Mouse (Mus musculus) heart, adult 2 months (tissue): ENCODE results near the gene Gbe1.

ENCODE experiments used
- CTCF ChIP-seq: fragments of 200-600 bp; IDR thresholded peaks from 2 replicates; pipeline ENCODE4 v1.8.1; 2022; ENCODE audit warnings: antibody characterized with exemption, mild to moderate bottlenecking, moderate library complexity
- POLR2A ChIP-seq: fragments of 200-500 bp; IDR thresholded peaks from 2 replicates; pipeline ENCODE4 v1.6.1; 2011; ENCODE audit warnings: mild to moderate bottlenecking, low read depth, low read length, control low read depth; ENCODE audit not compliant: insufficient read depth

DNA sequence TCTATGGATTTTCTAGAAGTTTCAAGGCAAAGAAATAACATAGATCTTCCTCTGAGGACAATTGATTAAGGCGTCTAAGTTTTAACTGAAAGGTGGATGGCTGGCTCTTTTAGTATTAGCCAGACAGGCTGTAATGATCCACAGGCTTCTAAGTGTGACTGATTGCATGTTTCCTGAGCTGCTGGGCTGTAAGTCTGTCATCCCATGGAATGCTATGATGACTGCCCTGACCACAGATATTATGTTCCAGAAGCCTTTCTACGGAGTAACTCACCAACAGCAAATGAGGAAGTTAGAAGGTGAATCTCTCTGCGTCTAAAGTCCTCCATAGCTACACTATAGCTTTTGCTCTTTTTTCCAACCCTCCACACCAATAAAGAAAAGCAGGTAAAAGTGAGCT lies 197.2 kb downstream of the Gbe1 start:
- TF ChIP-seq POLR2A (no peak), CTCF (no peak)
